Mouse (Mus musculus) spleen, adult 2 months (tissue): ENCODE results near the gene Cpd. TPM values are rescaled to one million over a fixed set of nuclear protein-coding genes. Genes with fewer than 3 reads are reported as not detected.

Source experiments
- DNase-seq, 2 experiments: peaks; one replicate each; pipeline versions ENCODE4 v3.0.0 to v3.0.0-alpha.2; 2012 to 2021; ENCODE audit warnings: low spot score in 2 of 2, low read depth in 1 of 2
- H3K27ac ChIP-seq: fragments of 200-500 bp; 2 replicates; pipeline ENCODE4 v1.5.1; 2012; ENCODE audit warnings: low read length, inconsistent platforms; ENCODE audit not compliant: insufficient read depth
- H3K27me3 ChIP-seq: fragments of 200-500 bp; 2 replicates; pipeline ENCODE4 v1.6.1; 2012; ENCODE audit warnings: mild to moderate bottlenecking, moderate library complexity, low read length, inconsistent platforms; ENCODE audit not compliant: control insufficient read depth, insufficient read depth
- H3K36me3 ChIP-seq: fragments of 200-500 bp; 2 replicates; pipeline ENCODE4 v1.6.1; 2012; ENCODE audit warnings: mild to moderate bottlenecking, low read length, inconsistent platforms; ENCODE audit not compliant: control insufficient read depth, insufficient read depth
- H3K4me1 ChIP-seq: fragments of 200-500 bp; 2 replicates; pipeline ENCODE4 v1.6.1; 2011; ENCODE audit warnings: inconsistent platforms; ENCODE audit not compliant: control insufficient read depth, insufficient read depth, insufficient read length
- H3K4me3 ChIP-seq: fragments of 200-500 bp; 2 replicates; pipeline ENCODE4 v1.5.1; 2011; ENCODE audit warnings: mild to moderate bottlenecking, inconsistent platforms; ENCODE audit not compliant: insufficient read depth, insufficient read length; ENCODE audit errors: extremely low read depth
- CTCF ChIP-seq: fragments of 200-500 bp; IDR thresholded peaks from 2 replicates; pipeline ENCODE4 v1.5.1; 2011; ENCODE audit warnings: mild to moderate bottlenecking, inconsistent platforms; ENCODE audit not compliant: insufficient read depth, insufficient read length, insufficient replicate concordance; ENCODE audit errors: extremely low read depth
- POLR2A ChIP-seq: fragments of 200-500 bp; IDR thresholded peaks from 2 replicates; pipeline ENCODE4 v1.6.1; 2011; ENCODE audit warnings: low read depth, low read length, inconsistent platforms
- WGBS: fragments of 180-500 bp; shearing (Covaris S2); methylation state at CpG from one replicate; pipeline ENCODE4 v1.1.7; 2018; 5-methylcytosine and 5-hydroxymethylcytosine counted together
- polyA plus RNA-seq: library from polyadenylated mRNA; depleted of rRNA; stranded (reverse); fragments of >200 nt; gene quantifications from 2 replicates; pipeline ENCODE4 v1.2.3, GENCODE M21; 2012; rRNA removed

Cpd gene
- polyA plus RNA-seq: 3.4 and 4.7 TPM in 2 replicates

DNA sequence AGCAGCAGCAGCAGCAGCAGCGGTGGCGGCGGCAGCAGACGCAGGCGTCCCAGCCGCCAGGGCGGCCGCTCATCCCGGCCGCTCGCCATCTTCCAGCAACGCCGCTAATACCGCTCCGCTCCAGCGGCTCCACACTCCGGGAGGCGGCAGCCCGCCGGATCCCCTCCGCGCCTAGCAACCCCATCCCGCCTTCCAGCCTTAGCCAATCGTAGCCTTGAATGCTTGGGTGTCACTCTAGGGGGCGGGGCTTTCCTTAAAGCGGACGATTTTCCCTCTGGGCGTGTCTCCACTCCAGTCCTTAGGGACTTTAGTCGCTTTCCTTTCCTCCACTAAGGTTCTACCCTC lies at the start of gene Cpd:
Gene Cpd (minus strand): TSS at position 141 of the 345 bp plus-strand sequence.
- H3K4me3 ChIP-seq: peak within 1 kb of the TSS; percentile 76
- H3K27ac ChIP-seq: peak within 1 kb of the TSS; percentile 8; the same call in 1 of the 2 replicates
- peaks cover 9% of the 10 kb centered on the region for H3K27me3 ChIP-seq
- 0% methylated on average over 29 of the region's 29 CpGs for WGBS
- no peak for TF ChIP-seq CTCF
- TF ChIP-seq POLR2A: no peak
- peaks cover 5% of the 10 kb centered on the region for H3K4me1 ChIP-seq
- no peaks in the 10 kb centered on the region for H3K36me3 ChIP-seq
- DNase-seq: peak; percentile 28 to 76

DNA sequence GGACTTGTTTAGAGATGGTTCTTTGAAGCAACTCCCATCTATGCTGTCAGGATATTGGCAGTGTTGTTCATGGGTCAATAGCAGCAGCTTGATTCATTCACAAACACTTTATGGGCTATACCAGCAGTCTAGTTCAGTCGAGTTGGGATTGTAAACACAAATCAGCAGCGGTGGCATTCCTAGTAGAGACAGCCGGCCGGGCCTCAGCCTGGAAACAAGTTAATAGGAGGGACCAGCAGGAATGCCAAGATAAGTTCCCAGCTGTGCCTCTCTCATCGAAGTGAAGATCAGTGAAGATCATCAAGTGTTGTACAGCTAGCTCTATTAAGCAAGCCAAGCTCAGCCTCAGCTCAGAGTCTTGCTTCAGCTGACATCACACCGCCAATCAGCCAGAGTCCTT lies 49.5 kb upstream of the Cpd start:
- H3K36me3 ChIP-seq: no peaks in the 10 kb centered on the region
- 78% methylated on average over 6 of the region's 6 CpGs for WGBS
- no peaks in the 10 kb centered on the region for H3K27me3 ChIP-seq
- no peak overlapping the region for H3K27ac ChIP-seq
- peaks cover 2% of the 10 kb centered on the region; the same call in 1 of the 2 replicates for H3K4me1 ChIP-seq
- TF ChIP-seq CTCF (no peak), POLR2A (no peak)
- no peak overlapping the region for H3K4me3 ChIP-seq
- DNase-seq: no peak

DNA sequence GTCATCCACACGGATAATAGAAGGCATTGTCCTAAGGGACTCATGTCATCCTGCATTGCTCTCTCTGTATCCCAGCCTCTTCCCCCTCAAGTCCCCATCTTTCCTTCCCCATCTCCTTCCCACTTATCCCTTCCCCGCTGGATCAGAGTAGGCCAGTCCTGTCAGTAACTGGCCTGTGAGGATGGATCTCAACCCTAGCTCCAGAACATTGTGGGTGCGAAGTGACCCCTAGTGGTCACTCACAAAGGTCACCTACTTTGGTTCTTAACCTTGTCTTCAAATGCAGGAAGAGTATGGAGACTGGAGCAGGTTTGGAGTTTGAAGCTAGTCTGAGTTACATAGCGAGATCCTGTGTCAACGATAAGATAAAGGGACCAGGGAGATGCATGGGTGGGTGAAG lies 47.4 kb upstream of the Cpd start:
- Histone ChIP-seq H3K27ac (no peak overlapping the region), H3K4me1 (peaks cover 2% of the 10 kb centered on the region; the same call in 1 of the 2 replicates), H3K36me3 (no peaks in the 10 kb centered on the region), H3K4me3 (no peak overlapping the region), H3K27me3 (no peaks in the 10 kb centered on the region)
- TF ChIP-seq CTCF: peak; percentile 37; the same call in 1 of the 2 replicates
- TF ChIP-seq POLR2A: no peak
- 34% methylated on average over 5 of the region's 5 CpGs for WGBS
- DNase-seq: peak; percentile 3 to 17

DNA sequence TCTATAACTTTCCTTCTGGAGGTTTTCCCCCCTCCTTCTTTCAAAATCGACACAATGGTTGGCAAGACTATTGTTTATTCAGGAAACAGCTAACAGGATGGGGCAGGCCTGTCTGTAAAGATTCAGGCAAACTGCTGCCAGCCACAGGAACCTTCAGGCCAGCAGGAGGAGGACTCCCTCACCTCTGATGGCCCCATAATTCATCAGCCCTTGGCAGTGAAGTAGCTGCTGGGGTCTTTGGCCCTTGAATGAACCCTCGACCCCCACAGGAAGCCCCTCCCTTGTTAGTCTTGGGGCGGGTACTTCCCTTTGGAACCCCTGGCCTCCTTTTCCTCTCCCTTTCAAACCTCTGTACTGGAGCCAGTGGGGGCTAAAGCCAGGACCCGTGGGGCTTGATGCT lies 46.8 kb upstream of the Cpd start:
- H3K27ac ChIP-seq: no peak overlapping the region
- no peak for DNase-seq
- no peak for TF ChIP-seq CTCF
- no peak for TF ChIP-seq POLR2A
- no peak overlapping the region for H3K4me3 ChIP-seq
- WGBS: 9% methylated on average over 4 of the region's 4 CpGs
- no peaks in the 10 kb centered on the region for H3K27me3 ChIP-seq
- no peaks in the 10 kb centered on the region for H3K36me3 ChIP-seq
- H3K4me1 ChIP-seq: peaks cover 2% of the 10 kb centered on the region; the same call in 1 of the 2 replicates

DNA sequence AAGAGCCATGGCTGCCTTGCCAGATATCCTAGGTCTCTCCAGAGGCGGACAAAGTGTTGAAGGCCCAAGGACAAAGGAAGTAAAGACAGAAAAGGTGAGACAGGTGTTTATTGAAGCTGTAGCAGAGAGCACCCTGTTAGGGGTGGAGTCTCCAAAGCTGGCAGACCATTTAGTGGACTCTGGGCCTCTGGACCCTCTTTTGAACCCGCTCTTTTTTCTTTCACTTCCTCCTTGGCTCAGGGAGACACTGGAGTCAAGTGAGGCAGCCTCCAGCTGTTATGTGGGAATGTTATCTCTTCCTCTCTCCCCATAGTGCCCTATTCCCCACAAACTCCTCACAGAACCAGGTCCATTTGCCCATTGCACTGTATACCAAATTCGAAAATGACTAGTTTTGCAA lies 46.2 kb upstream of the Cpd start:
- no peak for DNase-seq
- Histone ChIP-seq H3K4me1 (peaks cover 2% of the 10 kb centered on the region; the same call in 1 of the 2 replicates), H3K27ac (no peak overlapping the region), H3K27me3 (no peaks in the 10 kb centered on the region), H3K36me3 (no peaks in the 10 kb centered on the region), H3K4me3 (no peak overlapping the region)
- TF ChIP-seq POLR2A: no peak
- no peak for TF ChIP-seq CTCF
- 72% methylated on average over 3 of the region's 3 CpGs for WGBS

- no peak overlapping the region for H3K27ac ChIP-seq
- no peaks in the 10 kb centered on the region for H3K27me3 ChIP-seq
- H3K36me3 ChIP-seq: no peaks in the 10 kb centered on the region
- peaks cover 2% of the 10 kb centered on the region; the same call in 1 of the 2 replicates for H3K4me1 ChIP-seq
- DNase-seq: no peak
- no peak for TF ChIP-seq POLR2A
- no peak for TF ChIP-seq CTCF
- 65% methylated on average over 4 of the region's 4 CpGs for WGBS
- no peak overlapping the region for H3K4me3 ChIP-seq
These were observed 45.0 kb upstream of the Cpd start for GRCm38 (mm10) chr11:76891738-76892349.

GRCm38 (mm10) chr11:76891171-76891570 lies 44.4 kb upstream of the Cpd start:
- Histone ChIP-seq H3K36me3 (no peaks in the 10 kb centered on the region), H3K27me3 (no peaks in the 10 kb centered on the region), H3K27ac (no peak overlapping the region), H3K4me3 (no peak overlapping the region), H3K4me1 (peaks cover 2% of the 10 kb centered on the region; the same call in 1 of the 2 replicates)
- WGBS: 78% methylated on average over 7 of the region's 7 CpGs
- TF ChIP-seq CTCF (no peak), POLR2A (no peak)
- no peak for DNase-seq
